Mouse (Mus musculus) stomach, embryonic 15.5 days (tissue): ENCODE data around the gene Eif2ak3. TPM values are rescaled to one million over a fixed set of nuclear protein-coding genes. Genes with fewer than 3 reads are reported as not detected.

ENCODE experiments used
- ATAC-seq: fragments of 200-750 bp; cut with Nextera tagmentation; 2 replicates; pipeline ENCODE4 v1.8.0; 2017; ENCODE audit warnings: low read depth, moderate number of reproducible peaks, moderate TSS enrichment; ENCODE audit not compliant: insufficient read depth, low FRiP score
- H3K27ac ChIP-seq: fragments of 300-500 bp; sonication (generic); 2 replicates; pipeline ENCODE4 v1.5.1; 2015; ENCODE audit warnings: mild to moderate bottlenecking, inconsistent platforms
- H3K27me3 ChIP-seq: fragments of 300-500 bp; sonication (generic); replicated peaks from 2 replicates; pipeline ENCODE4 v1.6.1; 2015; ENCODE audit warnings: inconsistent platforms
- H3K36me3 ChIP-seq: fragments of 300-500 bp; sonication (generic); 2 replicates; pipeline ENCODE4 v1.6.1; 2015; ENCODE audit warnings: inconsistent platforms
- H3K4me1 ChIP-seq: fragments of 300-500 bp; sonication (generic); 2 replicates; pipeline ENCODE4 v1.6.1; 2015; ENCODE audit warnings: inconsistent platforms
- H3K4me2 ChIP-seq: fragments of 300-500 bp; sonication (generic); 2 replicates; pipeline ENCODE4 v1.6.1; 2015; ENCODE audit warnings: mild to moderate bottlenecking, inconsistent platforms
- H3K4me3 ChIP-seq: fragments of 300-500 bp; sonication (generic); replicated peaks from 2 replicates; pipeline ENCODE4 v1.5.1; 2015; ENCODE audit warnings: inconsistent platforms
- H3K9ac ChIP-seq: fragments of 300-500 bp; sonication (generic); 2 replicates; pipeline ENCODE4 v1.6.1; 2015; ENCODE audit warnings: inconsistent platforms
- H3K9me3 ChIP-seq: fragments of 300-500 bp; sonication (generic); 2 replicates; pipeline ENCODE4 v1.6.1; 2016; ENCODE audit warnings: inconsistent platforms
- WGBS: fragments of 180-500 bp; shearing (Covaris S2); methylation state at CpG from one replicate; pipeline ENCODE4 v1.1.7; 2015; 5-methylcytosine and 5-hydroxymethylcytosine counted together
- polyA plus RNA-seq: library from polyadenylated mRNA; unstranded; fragments of >200 nt; fragmentation: Nextera tagmentation; extraction: Ambion mirVana; gene quantifications from 2 replicates; pipeline ENCODE4 v1.2.1, GENCODE M21; 2015

Gene Eif2ak3
- polyA plus RNA-seq, 1 experiment from 2014 or later, result 12.5 TPM

DNA sequence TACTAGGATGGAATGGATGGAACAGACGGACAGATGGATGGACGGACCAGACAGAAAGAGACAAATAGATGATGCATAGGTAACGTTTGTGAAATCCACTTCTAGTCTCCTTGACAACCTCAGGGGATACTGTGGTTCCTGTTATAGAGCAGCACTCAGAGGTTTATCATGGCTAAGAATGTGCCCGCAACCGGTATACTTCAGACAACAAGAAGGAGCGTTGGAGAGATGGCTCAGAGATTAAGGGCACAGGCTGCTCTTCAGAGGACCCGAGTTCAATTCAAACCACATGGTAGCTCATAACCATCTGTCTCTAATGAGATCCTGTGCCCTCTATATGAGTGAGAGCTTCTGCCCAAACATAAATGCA is 68.1 kb downstream of the Eif2ak3 start:
- 66% methylated on average over 7 of the region's 7 CpGs for WGBS

DNA sequence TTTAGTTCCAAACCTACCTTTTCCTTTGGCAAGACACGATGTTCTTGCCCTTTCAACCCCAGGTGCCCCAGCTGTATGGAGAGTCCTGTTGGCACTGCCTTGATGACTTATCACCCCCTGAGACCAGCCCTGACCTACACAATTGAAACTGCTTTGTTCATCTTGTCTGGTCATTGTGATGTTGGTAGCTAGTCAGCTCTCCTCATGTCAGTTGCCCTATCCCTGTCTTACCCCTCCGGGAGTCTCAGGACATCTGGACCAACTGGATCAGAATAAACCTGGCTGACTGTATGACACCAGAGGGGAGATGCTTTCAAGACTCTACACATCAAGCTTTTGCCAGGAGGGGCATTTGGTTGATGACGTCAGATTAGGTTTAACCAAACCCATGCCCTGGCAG is 74.5 kb downstream of the Eif2ak3 start, which contains the start of gene Tex37:
Tex37 (minus strand) TSS at position 101 of the 400 bp plus-strand sequence.
- no peak for ATAC-seq
- Histone ChIP-seq H3K27me3 (no peaks in the 10 kb centered on the region), H3K4me2 (no peak within 1 kb of the TSS), H3K9me3 (no peaks in the 10 kb centered on the region), H3K36me3 (no peaks in the 10 kb centered on the region), H3K9ac (no peak within 1 kb of the TSS), H3K4me3 (no peak within 1 kb of the TSS), H3K4me1 (no peaks in the 10 kb centered on the region), H3K27ac (no peak within 1 kb of the TSS)
- WGBS, result 84% methylated on average over 3 of the region's 3 CpGs

More for the DNA sequence above, 68.1 kb downstream of the Eif2ak3 start:
- Histone ChIP-seq H3K4me2 (peak overlapping the region; percentile 46), H3K4me3 (0 out of 2 replicates have a peak overlapping the region, but pooled peaks have one; percentile 8), H3K27me3 (no peaks in the 10 kb centered on the region), H3K27ac (no peak overlapping the region), H3K9me3 (no peaks in the 10 kb centered on the region), H3K4me1 (0 out of 2 replicates have a peak, but pooled peaks cover 2% of the 10 kb centered on the region), H3K9ac (no peak overlapping the region), H3K36me3 (no peaks in the 10 kb centered on the region)
- ATAC-seq, result no peak

DNA sequence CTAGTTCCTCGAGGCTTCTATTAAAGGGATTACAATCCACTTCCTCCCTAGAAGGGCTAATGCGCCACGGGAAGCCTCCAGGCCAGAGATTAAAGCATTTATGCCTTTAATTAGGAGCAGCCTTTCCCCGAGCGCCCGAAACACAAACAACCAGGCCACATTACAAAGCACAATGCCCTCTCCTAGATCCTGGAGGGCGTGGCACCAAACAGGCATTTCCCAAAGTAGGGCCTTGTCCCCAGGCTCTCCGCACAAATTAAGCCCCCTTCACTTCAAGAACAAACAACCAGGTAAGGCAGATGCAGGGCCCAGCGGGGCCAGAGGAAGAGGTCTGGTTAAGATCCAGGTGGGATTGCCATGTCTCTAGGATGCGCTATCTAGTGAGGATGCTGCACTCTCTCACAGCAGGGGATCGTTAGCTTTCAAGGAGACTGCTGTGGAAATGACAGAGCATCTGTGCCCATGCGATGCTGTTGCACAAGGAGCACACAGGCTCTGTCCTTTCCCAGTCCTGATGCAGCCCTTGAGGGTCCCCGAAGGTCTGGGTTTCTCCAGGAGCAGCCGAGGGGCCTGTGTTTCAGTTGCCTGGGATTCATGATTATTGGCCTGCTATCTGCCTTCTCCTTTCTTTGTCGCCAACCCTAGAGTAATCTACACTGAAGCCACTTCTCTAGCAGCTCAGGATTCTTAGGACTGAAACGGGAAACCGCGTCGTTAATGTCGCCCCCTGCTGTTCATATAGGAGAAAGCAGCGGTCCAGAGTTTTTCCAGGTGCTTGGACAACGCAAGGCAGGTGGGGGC is 77.2 kb downstream of the Eif2ak3 start:
- no peak for ATAC-seq
- 8% methylated on average over 22 of the region's 22 CpGs for WGBS
- no peak overlapping the region for H3K27ac ChIP-seq
- no peaks in the 10 kb centered on the region for H3K9me3 ChIP-seq
- H3K36me3 ChIP-seq, result no peaks in the 10 kb centered on the region
- H3K9ac ChIP-seq, result no peak overlapping the region
- H3K4me3 ChIP-seq, result no peak overlapping the region
- no peaks in the 10 kb centered on the region for H3K4me1 ChIP-seq
- no peaks in the 10 kb centered on the region for H3K27me3 ChIP-seq
- peak overlapping the region; percentile 47 for H3K4me2 ChIP-seq

DNA sequence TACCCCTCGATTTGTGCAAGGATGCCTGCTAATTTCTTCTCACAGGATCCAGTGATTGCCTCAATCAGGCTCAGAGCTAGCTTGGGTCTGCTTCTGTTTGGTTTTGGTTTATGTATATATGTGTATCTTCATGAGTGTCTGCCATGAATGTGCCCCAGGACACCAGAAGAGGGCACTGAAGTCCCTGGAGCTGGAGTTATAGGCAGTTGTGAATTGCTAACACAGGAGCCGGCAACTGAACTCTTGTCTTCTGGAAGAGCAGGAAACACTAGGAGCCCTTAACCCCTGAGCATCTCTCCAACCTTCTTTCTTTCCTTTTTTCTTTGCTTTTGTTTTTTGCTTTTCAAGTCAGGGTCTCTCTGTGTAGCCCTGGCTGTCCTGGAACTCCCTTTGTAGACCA is 87.5 kb downstream of the Eif2ak3 start:
- H3K9ac ChIP-seq, result no peak overlapping the region
- no peak for ATAC-seq
- no peak overlapping the region for H3K4me3 ChIP-seq
- H3K36me3 ChIP-seq, result no peaks in the 10 kb centered on the region
- H3K27me3 ChIP-seq, result no peaks in the 10 kb centered on the region
- no peaks in the 10 kb centered on the region for H3K4me1 ChIP-seq
- H3K9me3 ChIP-seq, result no peaks in the 10 kb centered on the region
- no peak overlapping the region for H3K27ac ChIP-seq
- 79% methylated on average over 2 of the region's 2 CpGs for WGBS
- H3K4me2 ChIP-seq, result no peak overlapping the region

DNA sequence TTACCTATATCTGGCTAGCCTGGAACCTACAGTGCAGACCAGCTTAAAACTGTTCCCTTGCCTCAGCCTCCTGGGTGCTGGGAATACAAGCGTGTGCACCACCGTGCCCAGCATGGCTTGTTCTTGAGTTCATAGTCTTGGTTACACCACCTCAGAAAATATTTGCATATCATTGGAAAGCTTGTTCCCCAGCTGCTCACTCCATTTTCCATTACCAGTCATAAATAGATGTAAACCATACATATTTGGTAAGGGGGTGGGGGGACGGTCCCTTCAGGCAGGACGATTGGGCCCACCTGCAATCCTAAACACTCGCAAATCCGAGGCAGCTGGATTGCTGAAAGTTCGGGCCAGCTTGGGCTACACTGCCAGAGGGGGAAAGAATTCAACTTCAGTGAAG is 109.0 kb downstream of the Eif2ak3 start:
- no peak overlapping the region for H3K9ac ChIP-seq
- no peak overlapping the region for H3K4me2 ChIP-seq
- ATAC-seq, result no peak
- H3K27me3 ChIP-seq, result peaks cover 41% of the 10 kb centered on the region
- no peaks in the 10 kb centered on the region for H3K36me3 ChIP-seq
- WGBS, result 66% methylated on average over 7 of the region's 7 CpGs
- H3K27ac ChIP-seq, result no peak overlapping the region
- no peaks in the 10 kb centered on the region for H3K9me3 ChIP-seq
- peaks cover 9% of the 10 kb centered on the region for H3K4me1 ChIP-seq
- no peak overlapping the region for H3K4me3 ChIP-seq

DNA sequence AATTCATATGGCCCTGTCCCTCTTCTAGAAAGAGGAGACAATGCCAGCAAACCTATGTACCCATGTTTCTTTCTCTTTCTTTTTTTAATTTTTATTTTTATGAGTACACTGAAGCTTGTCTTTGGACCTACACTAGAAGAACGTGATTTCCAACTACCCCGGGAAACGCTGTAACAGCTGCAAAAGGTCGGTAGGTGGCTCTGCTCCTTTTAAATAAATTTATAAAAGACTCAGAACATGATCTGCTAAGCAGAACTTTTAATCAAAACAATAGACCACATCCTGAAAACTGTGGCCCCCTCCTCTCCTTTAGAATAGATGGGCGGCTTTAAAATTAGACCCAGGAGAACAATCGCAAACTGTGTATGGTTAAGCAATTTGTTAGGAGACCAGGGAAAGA is 109.7 kb downstream of the Eif2ak3 start:
- H3K4me2 ChIP-seq, result no peak overlapping the region
- 14% methylated on average over 6 of the region's 6 CpGs for WGBS
- ATAC-seq, result no peak
- H3K9ac ChIP-seq, result no peak overlapping the region
- no peak overlapping the region for H3K4me3 ChIP-seq
- H3K27me3 ChIP-seq, result peaks cover 48% of the 10 kb centered on the region
- no peaks in the 10 kb centered on the region for H3K9me3 ChIP-seq
- H3K27ac ChIP-seq, result no peak overlapping the region
- H3K36me3 ChIP-seq, result no peaks in the 10 kb centered on the region
- peaks cover 9% of the 10 kb centered on the region for H3K4me1 ChIP-seq

Other genes with a start within 250 kb of the Eif2ak3 start
- 4.0 and 4.7 TPM in 2 replicates for gene Rpia, start 52.3 kb upstream of the Eif2ak3 start, polyA plus RNA-seq
- gene Tex37, start 74.4 kb downstream of the Eif2ak3 start, polyA plus RNA-seq, result not detected in 2 replicates
- not detected in 2 replicates for gene Foxi3, start 112.0 kb downstream of the Eif2ak3 start, polyA plus RNA-seq